Mouse (Mus musculus) heart, adult 2 months (tissue): Measurements from ENCODE around the gene Ddn. TPM values are rescaled to one million over a fixed set of nuclear protein-coding genes. Genes with fewer than 3 reads are reported as not detected.
A peak's percentile ranks its signal among the peaks of the same experiment; 100 is the strongest.

Experiments
- DNase-seq, 2 experiments: peaks; one replicate each; pipeline ENCODE4 v3.0.0; 2021
- H3K27ac ChIP-seq: fragments of 200-600 bp; 2 replicates; pipeline ENCODE4 v1.8.1; 2022
- H3K27me3 ChIP-seq: fragments of 200-500 bp; 2 replicates; pipeline ENCODE4 v1.6.1; 2012; ENCODE audit warnings: mild to moderate bottlenecking, low read length, inconsistent platforms, mixed read lengths; ENCODE audit not compliant: control insufficient read depth, insufficient read depth
- H3K36me3 ChIP-seq: fragments of 200-500 bp; 2 replicates; pipeline ENCODE4 v1.6.1; 2012; ENCODE audit warnings: low read length, inconsistent platforms; ENCODE audit not compliant: control insufficient read depth, insufficient read depth
- H3K4me1 ChIP-seq: fragments of 200-500 bp; 2 replicates; pipeline ENCODE4 v1.6.1; 2011; ENCODE audit warnings: low read length; ENCODE audit not compliant: control insufficient read depth, insufficient read depth
- H3K4me3 ChIP-seq: fragments of 200-600 bp; 2 replicates; pipeline ENCODE4 v1.8.1; 2022
- H3K79me2 ChIP-seq: fragments of 200-500 bp; replicated peaks from 2 replicates; pipeline ENCODE4 v1.6.1; 2012; ENCODE audit warnings: mild to moderate bottlenecking, inconsistent platforms, low read length, moderate library complexity, mixed read lengths; ENCODE audit not compliant: control insufficient read depth, insufficient read depth
- H3K9ac ChIP-seq: fragments of 200-500 bp; 2 replicates; pipeline ENCODE4 v1.6.1; 2012; ENCODE audit warnings: low read depth, mild to moderate bottlenecking, control low read depth, inconsistent platforms, low read length, mixed read lengths
- CTCF ChIP-seq: fragments of 200-600 bp; IDR thresholded peaks from 2 replicates; pipeline ENCODE4 v1.8.1; 2022; ENCODE audit warnings: antibody characterized with exemption, mild to moderate bottlenecking, moderate library complexity
- EP300 ChIP-seq: fragments of 200-500 bp; IDR thresholded peaks from 2 replicates; pipeline ENCODE4 v1.6.1; 2011; ENCODE audit warnings: low read depth, low read length, control low read depth; ENCODE audit not compliant: insufficient read depth
- POLR2A ChIP-seq: fragments of 200-500 bp; IDR thresholded peaks from 2 replicates; pipeline ENCODE4 v1.6.1; 2011; ENCODE audit warnings: mild to moderate bottlenecking, low read depth, low read length, control low read depth; ENCODE audit not compliant: insufficient read depth
- whole genome bisulfite sequencing: fragments of 180-500 bp; shearing (Covaris S2); methylation state at CpG from one replicate; pipeline ENCODE4 v1.1.7; 2018; 5-methylcytosine and 5-hydroxymethylcytosine counted together
- intact Hi-C: fragments of 180-260 bp; cut with DNase I; formaldehyde crosslinking; loops from one replicate; pipeline ENCODE4 v1.15.1; 2025
- polyA plus RNA-seq: library from polyadenylated mRNA; depleted of rRNA; stranded (reverse); fragments of >200 nt; gene quantifications from 2 replicates; pipeline ENCODE4 v1.2.3, GENCODE M21; 2012
- total RNA-seq, 2 experiments: library from RNA; stranded (reverse); gene quantifications; 2 replicates each; pipeline ENCODE4 v1.2.3; 2021

Gene Ddn
- total and polyA plus RNA-seq, 3 experiments = 0.23 to 0.50 (median 0.45) TPM

GRCm38 (mm10) chr15:98850668-98851067 is 41.4 kb upstream of the Ddn start:
- H3K79me2 ChIP-seq = peaks cover 3% of the 10 kb centered on the region
- no peak overlapping the region for H3K9ac ChIP-seq
- H3K36me3 ChIP-seq = no peaks in the 10 kb centered on the region
- no peak overlapping the region for H3K4me3 ChIP-seq
- 79% methylated on average over 14 of the region's 14 CpGs for WGBS
- intact Hi-C loops = no loop called here
- peak in 1 of 2 experiments; percentile 52 for DNase-seq
- H3K4me1 ChIP-seq = no peaks in the 10 kb centered on the region
- no peaks in the 10 kb centered on the region for H3K27me3 ChIP-seq
- TF ChIP-seq EP300 (no peak), CTCF (no peak), POLR2A (no peak)
- no peak overlapping the region for H3K27ac ChIP-seq

GRCm38 (mm10) chr15:98849956-98850600 is 40.8 kb upstream of the Ddn start:
- H3K79me2 ChIP-seq = peaks cover 3% of the 10 kb centered on the region
- H3K27me3 ChIP-seq = no peaks in the 10 kb centered on the region
- no peaks in the 10 kb centered on the region for H3K4me1 ChIP-seq
- 86% methylated on average over 16 of the region's 16 CpGs for WGBS
- no peak overlapping the region for H3K27ac ChIP-seq
- H3K9ac ChIP-seq = no peak overlapping the region
- no peak for TF ChIP-seq POLR2A
- no peak for TF ChIP-seq CTCF
- TF ChIP-seq EP300 = no peak
- no peak for DNase-seq
- H3K4me3 ChIP-seq = no peak overlapping the region
- intact Hi-C loops = no loop called here
- no peaks in the 10 kb centered on the region for H3K36me3 ChIP-seq

GRCm38 (mm10) chr15:98849165-98849564 is 39.9 kb upstream of the Ddn start:
- H3K9ac ChIP-seq = no peak overlapping the region
- H3K27ac ChIP-seq = no peak overlapping the region
- DNase-seq = no peak
- H3K27me3 ChIP-seq = no peaks in the 10 kb centered on the region
- intact Hi-C loops = no loop called here
- 93% methylated on average over 11 of the region's 11 CpGs for WGBS
- TF ChIP-seq EP300 (no peak), CTCF (no peak), POLR2A (no peak)
- H3K79me2 ChIP-seq = peaks cover 3% of the 10 kb centered on the region
- no peak overlapping the region for H3K4me3 ChIP-seq
- H3K36me3 ChIP-seq = no peaks in the 10 kb centered on the region
- no peaks in the 10 kb centered on the region for H3K4me1 ChIP-seq

GRCm38 (mm10) chr15:98846140-98846539 is 36.9 kb upstream of the Ddn start:
- intact Hi-C loops = no loop called here
- no peak for TF ChIP-seq POLR2A
- TF ChIP-seq CTCF = no peak
- no peak for TF ChIP-seq EP300
- WGBS = 80% methylated on average over 8 of the region's 8 CpGs
- Histone ChIP-seq H3K9ac (no peak overlapping the region), H3K27ac (no peak overlapping the region), H3K4me3 (no peak overlapping the region), H3K79me2 (peaks cover 3% of the 10 kb centered on the region), H3K4me1 (no peaks in the 10 kb centered on the region), H3K27me3 (no peaks in the 10 kb centered on the region), H3K36me3 (no peaks in the 10 kb centered on the region)
- no peak for DNase-seq

- intact Hi-C loops = no loop called here
- 88% methylated on average over 2 of the region's 2 CpGs for WGBS
Observed at GRCm38 (mm10) chr15:98845149-98845548, 35.9 kb upstream of the Ddn start.

GRCm38 (mm10) chr15:98843595-98844223 is 34.4 kb upstream of the Ddn start:
- Histone ChIP-seq H3K36me3 (no peaks in the 10 kb centered on the region), H3K4me1 (no peaks in the 10 kb centered on the region), H3K27ac (no peak overlapping the region), H3K9ac (no peak overlapping the region), H3K27me3 (no peaks in the 10 kb centered on the region), H3K4me3 (no peak overlapping the region), H3K79me2 (no peaks in the 10 kb centered on the region)
- intact Hi-C loops = no loop called here
- TF ChIP-seq EP300 (no peak), POLR2A (no peak), CTCF (no peak)
- 92% methylated on average over 11 of the region's 11 CpGs for WGBS
- DNase-seq = no peak

More at GRCm38 (mm10) chr15:98845149-98845548, 35.9 kb upstream of the Ddn start:
- H3K79me2 ChIP-seq = peaks cover 3% of the 10 kb centered on the region
- H3K9ac ChIP-seq = no peak overlapping the region
- no peak for DNase-seq
- H3K4me1 ChIP-seq = no peaks in the 10 kb centered on the region
- no peak for TF ChIP-seq CTCF
- no peak for TF ChIP-seq POLR2A
- no peak for TF ChIP-seq EP300
- H3K27me3 ChIP-seq = no peaks in the 10 kb centered on the region
- H3K27ac ChIP-seq = no peak overlapping the region
- no peak overlapping the region for H3K4me3 ChIP-seq
- H3K36me3 ChIP-seq = no peaks in the 10 kb centered on the region
